Mouse (Mus musculus) bone marrow, adult 2 months (tissue): ENCODE measurements around the gene Cfap36. TPM values are rescaled to one million over a fixed set of nuclear protein-coding genes. Genes with fewer than 3 reads are reported as not detected.

Source experiments
- H3K27ac ChIP-seq: fragments of 200-500 bp; 2 replicates; pipeline ENCODE4 v1.5.1; 2012; ENCODE audit warnings: low read depth, mild to moderate bottlenecking, control low read depth, inconsistent platforms, low read length; ENCODE audit not compliant: control insufficient read depth, poor library complexity, insufficient read depth
- H3K4me1 ChIP-seq: fragments of 200-500 bp; 2 replicates; pipeline ENCODE4 v1.6.1; 2011; ENCODE audit warnings: low read length; ENCODE audit not compliant: control insufficient read depth, insufficient read depth
- H3K4me3 ChIP-seq: fragments of 200-500 bp; replicated peaks from 2 replicates; pipeline ENCODE3; 2011; ENCODE audit warnings: mild to moderate bottlenecking, low read depth, low read length, control low read depth; ENCODE audit not compliant: control insufficient read depth
- CTCF ChIP-seq: fragments of 200-500 bp; IDR thresholded peaks from 2 replicates; pipeline ENCODE4 v1.5.1; 2011; ENCODE audit warnings: low read length, control low read depth; ENCODE audit not compliant: control insufficient read depth, insufficient read depth
- POLR2A ChIP-seq: fragments of 200-500 bp; IDR thresholded peaks from 2 replicates; pipeline ENCODE4 v1.6.1; 2011; ENCODE audit warnings: low read depth, mild to moderate bottlenecking, control low read depth, low read length, borderline replicate concordance; ENCODE audit not compliant: control insufficient read depth
- WGBS: fragments of 180-500 bp; shearing (Covaris S2); methylation state at CpG from one replicate; pipeline ENCODE4 v1.1.7; 2018; 5-methylcytosine and 5-hydroxymethylcytosine counted together
- polyA plus RNA-seq: library from polyadenylated mRNA; stranded (reverse); fragments of >200 nt; gene quantifications from 2 replicates; pipeline ENCODE4 v1.2.4, GENCODE M21; 2011; ENCODE audit warnings: low replicate concordance; ENCODE audit not compliant: missing spikeins, insufficient read depth, insufficient read length

Cfap36 gene
- polyA plus RNA-seq, 1 experiment, result 12.1 TPM

GRCm38 (mm10) chr11:29245988-29246387 lies 1.2 kb downstream of the Cfap36 start:
- TF ChIP-seq CTCF (no peak), POLR2A (no peak)
- H3K4me3 ChIP-seq, result no peak overlapping the region
- 63% methylated on average over 4 of the region's 4 CpGs for WGBS

GRCm38 (mm10) chr11:29241961-29242360 lies 5.2 kb downstream of the Cfap36 start:
- WGBS, result 89% methylated on average over 4 of the region's 4 CpGs
- no peak overlapping the region for H3K27ac ChIP-seq
- no peak overlapping the region for H3K4me3 ChIP-seq
- TF ChIP-seq POLR2A, result no peak
- no peak for TF ChIP-seq CTCF
- H3K4me1 ChIP-seq, result no peaks in the 10 kb centered on the region

More at GRCm38 (mm10) chr11:29245988-29246387, 1.2 kb downstream of the Cfap36 start:
- no peak overlapping the region for H3K27ac ChIP-seq
- no peaks in the 10 kb centered on the region for H3K4me1 ChIP-seq

GRCm38 (mm10) chr11:29239353-29239752 lies 7.9 kb downstream of the Cfap36 start:
- WGBS, result 97% methylated on average over 1 of the region's 1 CpGs
- TF ChIP-seq CTCF, result no peak
- no peak for TF ChIP-seq POLR2A
- no peaks in the 10 kb centered on the region for H3K4me1 ChIP-seq
- H3K27ac ChIP-seq, result no peak overlapping the region
- no peak overlapping the region for H3K4me3 ChIP-seq

GRCm38 (mm10) chr11:29238551-29238950 lies 8.7 kb downstream of the Cfap36 start:
- TF ChIP-seq POLR2A, result no peak
- no peak for TF ChIP-seq CTCF
- no peak overlapping the region for H3K27ac ChIP-seq
- no peak overlapping the region for H3K4me3 ChIP-seq
- 95% methylated on average over 3 of the region's 3 CpGs for WGBS
- no peaks in the 10 kb centered on the region for H3K4me1 ChIP-seq

- Histone ChIP-seq H3K27ac (no peak overlapping the region), H3K4me1 (no peaks in the 10 kb centered on the region), H3K4me3 (no peak overlapping the region)
- TF ChIP-seq POLR2A (no peak), CTCF (no peak)
These were observed 9.2 kb downstream of the Cfap36 start for GRCm38 (mm10) chr11:29238047-29238446.

- Histone ChIP-seq H3K4me1 (no peaks in the 10 kb centered on the region), H3K27ac (no peak overlapping the region), H3K4me3 (no peak overlapping the region)
- TF ChIP-seq CTCF, result no peak
- TF ChIP-seq POLR2A, result no peak
These were observed 9.8 kb downstream of the Cfap36 start for GRCm38 (mm10) chr11:29237364-29237763.

GRCm38 (mm10) chr11:29233569-29233968 lies 13.6 kb downstream of the Cfap36 start:
- 70% methylated on average over 1 of the region's 1 CpGs for WGBS
- no peak overlapping the region for H3K4me3 ChIP-seq
- H3K4me1 ChIP-seq, result no peaks in the 10 kb centered on the region
- TF ChIP-seq CTCF, result no peak
- TF ChIP-seq POLR2A, result no peak
- no peak overlapping the region for H3K27ac ChIP-seq

GRCm38 (mm10) chr11:29228957-29229356 lies 18.3 kb downstream of the Cfap36 start:
- Histone ChIP-seq H3K4me3 (no peak overlapping the region), H3K27ac (no peak overlapping the region), H3K4me1 (no peaks in the 10 kb centered on the region)
- TF ChIP-seq POLR2A (no peak), CTCF (no peak)
- 87% methylated on average over 2 of the region's 2 CpGs for WGBS

GRCm38 (mm10) chr11:29224754-29225153 lies 22.5 kb downstream of the Cfap36 start:
- TF ChIP-seq CTCF, result no peak
- no peak for TF ChIP-seq POLR2A
- Histone ChIP-seq H3K4me1 (no peaks in the 10 kb centered on the region), H3K27ac (no peak overlapping the region), H3K4me3 (no peak overlapping the region)
- WGBS, result 84% methylated on average over 2 of the region's 2 CpGs
